Mouse (Mus musculus): Measurements from ENCODE around the gene Olfr723.
"Not testable (repeated sequence)": the region's sequence is repeated elsewhere in the genome, so short reads cannot be mapped to it uniquely, and the experiment has no call there.

The Olfr723 gene

DNA sequence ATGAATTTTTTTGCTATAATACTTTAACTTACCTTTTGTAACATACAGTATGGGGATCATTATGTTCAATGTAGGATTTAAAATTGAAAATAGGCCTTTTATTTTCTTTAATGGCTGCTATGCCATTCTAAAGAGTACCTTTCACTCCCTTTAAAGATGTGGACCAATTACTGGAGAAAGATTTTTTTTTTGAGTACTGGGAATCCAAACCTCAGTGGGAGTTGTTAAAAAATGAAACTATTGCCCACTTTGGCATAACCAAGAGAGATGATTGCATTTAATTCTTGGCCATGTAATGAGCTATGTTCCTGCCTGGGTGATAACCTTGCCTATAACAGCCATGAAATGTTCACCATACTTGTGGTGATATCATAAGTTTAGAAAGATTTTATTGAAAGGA is at the start of gene Olfr723:
Olfr723 (minus strand) TSS at position 101 of the 400 bp plus-strand sequence.
- DNase-seq (ENCODE audit: extremely low spot score, low spot score): not testable (repeated sequence)

DNA sequence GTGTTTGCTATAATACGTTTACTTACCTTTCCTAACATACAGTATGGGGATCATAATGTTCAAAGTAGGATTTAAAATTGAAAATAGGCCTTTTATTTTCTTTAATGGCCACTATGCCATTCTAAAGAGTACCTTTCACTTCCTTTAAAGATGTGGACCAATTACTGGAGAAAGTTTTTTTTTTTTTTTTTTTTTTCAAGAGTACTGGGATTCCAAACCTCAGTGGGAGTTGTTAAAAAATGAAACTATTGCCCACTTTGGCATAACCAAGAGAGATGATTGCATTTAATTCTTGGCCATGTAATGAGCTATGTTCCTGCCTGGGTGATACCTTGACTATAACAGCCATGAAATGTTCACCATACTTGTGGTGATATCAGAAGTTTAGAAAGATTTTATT is 31.6 kb upstream of the Olfr723 start, which contains the start of gene Olfr724:
Olfr724 (minus strand) TSS at position 101 of the 400 bp plus-strand sequence.
- not testable (repeated sequence) for DNase-seq (ENCODE audit: extremely low spot score, low spot score)

DNA sequence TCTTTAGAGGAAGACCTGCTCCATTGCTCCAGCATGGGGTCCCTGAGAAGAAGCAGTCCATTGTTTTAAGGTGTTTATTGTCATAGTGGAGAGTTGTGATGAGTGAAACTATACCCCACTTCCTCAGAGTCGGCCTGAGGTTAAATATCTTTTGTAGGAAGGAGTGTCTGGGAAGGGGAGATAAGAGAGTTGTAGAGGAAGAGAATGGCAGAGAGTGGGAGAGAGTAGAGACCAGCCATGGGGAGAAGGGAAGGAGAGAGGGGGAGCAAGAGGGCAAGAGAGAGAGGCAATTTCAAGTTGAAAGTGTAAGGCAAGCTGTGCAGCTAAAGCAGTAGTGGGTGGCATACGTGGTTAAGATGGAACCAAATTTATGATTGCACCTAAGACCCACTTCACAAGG is 24.3 kb upstream of the Olfr723 start:
- no peak for DNase-seq (ENCODE audit: extremely low spot score, low spot score)

DNA sequence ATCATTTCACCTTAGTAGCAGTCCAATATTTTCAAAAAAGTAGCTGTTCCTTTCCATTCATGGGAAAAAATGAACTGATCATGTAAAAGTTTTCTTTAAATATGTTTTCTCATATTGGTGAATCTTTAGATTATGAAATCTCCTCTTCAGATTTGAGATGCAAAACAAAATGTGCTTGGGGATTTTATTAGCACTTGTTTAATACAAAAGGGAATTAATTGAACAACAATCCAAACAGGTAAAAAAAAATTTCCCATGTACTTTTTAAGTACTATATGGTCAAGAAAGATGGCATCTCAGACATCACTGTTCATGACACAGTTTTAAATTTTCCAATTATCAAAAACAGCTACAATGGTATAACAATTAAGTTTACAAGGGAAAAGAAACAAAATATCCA is 29.7 kb downstream of the Olfr723 start, which contains the start of gene Olfr722:
Olfr722 (minus strand) TSS at position 101 of the 400 bp plus-strand sequence.
- DNase-seq (ENCODE audit: extremely low spot score, low spot score): no peak

Data from neural tube, embryonic 10.5 days (tissue).